Mouse (Mus musculus) lung, postnatal 0 days (tissue): Measurements from ENCODE around the gene Mtr.

Source experiments
- CTCF ChIP-seq: IDR thresholded peaks from 2 replicates; pipeline ENCODE4 v1.5.1; 2016; ENCODE audit warnings: antibody characterized with exemption, mild to moderate bottlenecking
- EP300 ChIP-seq: IDR thresholded peaks from 2 replicates; pipeline ENCODE4 v1.6.1; 2016; ENCODE audit warnings: antibody characterized with exemption, mild to moderate bottlenecking, control low read depth

DNA sequence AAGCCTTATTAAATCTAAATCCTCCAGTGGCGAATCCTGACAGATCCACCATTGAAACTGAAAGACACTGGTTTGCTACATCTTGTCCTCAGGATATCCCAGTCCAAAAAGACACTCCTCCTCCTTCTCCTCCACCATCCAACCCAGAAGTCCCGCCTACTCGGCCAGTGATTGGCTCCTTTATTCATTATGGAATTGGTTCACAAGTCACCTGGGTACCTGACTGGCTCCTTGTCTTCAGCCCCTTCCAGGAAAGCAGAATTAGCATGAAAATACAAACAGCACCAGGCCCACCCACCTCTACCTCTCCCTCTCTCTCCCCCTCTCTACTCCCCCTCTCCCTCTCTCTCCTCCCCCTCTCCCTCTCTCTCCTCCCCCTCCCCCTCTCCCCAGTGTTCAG, 81.2 kb downstream of the Mtr start:
- TF ChIP-seq EP300, result no peak
- TF ChIP-seq CTCF, result no peak
